Mouse (Mus musculus): ENCODE results near the gene Mrps25.
A peak's percentile ranks its signal among the peaks of the same experiment; 100 is the strongest.

Mrps25 gene

DNA sequence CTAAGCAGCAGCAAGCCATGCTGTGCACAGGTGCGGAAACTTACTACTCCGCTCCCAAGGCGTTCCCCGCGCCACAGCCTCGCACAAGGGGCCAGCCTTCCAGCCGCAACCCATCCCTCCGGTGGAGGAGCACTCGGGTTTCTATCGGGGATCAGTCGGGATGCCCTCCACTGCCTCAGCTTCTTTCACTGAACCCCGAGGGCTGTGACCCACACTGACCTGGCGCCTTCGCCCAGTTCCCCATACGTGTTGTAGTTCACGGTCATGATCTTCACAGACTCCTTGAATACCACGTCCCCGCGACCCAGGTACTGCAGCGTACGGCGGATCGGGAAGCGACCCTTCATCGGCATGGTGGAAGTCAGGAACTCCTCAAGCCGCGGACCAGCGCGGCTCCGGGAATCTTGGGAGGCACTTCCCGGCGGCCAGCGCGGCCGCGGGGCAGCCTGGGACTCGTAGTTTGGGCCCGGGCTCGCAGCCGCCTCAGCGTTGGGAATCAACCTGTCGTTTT, at the start of gene Mrps25:
Gene Mrps25, minus strand, starts transcription at position 413 of the 511 bp plus-strand sequence.
- DNase-seq (ENCODE audit: low read depth, low spot score), result peak; percentile 59

DNA sequence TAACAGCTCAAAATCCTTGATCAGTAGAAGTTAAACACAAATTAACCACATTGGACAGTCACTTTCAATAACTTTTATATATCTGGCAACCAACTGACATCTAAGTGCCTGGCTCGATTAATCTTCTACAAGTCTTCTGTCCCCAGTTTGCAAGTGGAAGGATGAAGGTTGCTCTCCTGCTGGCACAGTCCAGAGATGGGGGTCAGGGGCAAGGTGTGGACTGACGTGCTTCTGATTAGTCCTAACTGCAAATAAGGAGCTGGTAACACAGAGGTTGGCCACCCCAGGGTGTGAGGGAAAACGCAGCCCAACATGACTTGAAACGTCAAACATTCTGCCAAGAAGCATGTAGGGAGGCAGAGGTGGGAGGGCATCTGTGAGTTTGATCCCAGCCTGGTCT, 47.9 kb upstream of the Mrps25 start:
- DNase-seq (ENCODE audit: low read depth, low spot score), result no peak

- DNase-seq (ENCODE audit: low read depth, low spot score), result no peak
These were observed 47.5 kb upstream of the Mrps25 start for GRCm38 (mm10) chr6:92231356-92231755.

- DNase-seq (ENCODE audit: low read depth, low spot score), result no peak
These were observed 45.8 kb upstream of the Mrps25 start for GRCm38 (mm10) chr6:92229586-92229985.

DNA sequence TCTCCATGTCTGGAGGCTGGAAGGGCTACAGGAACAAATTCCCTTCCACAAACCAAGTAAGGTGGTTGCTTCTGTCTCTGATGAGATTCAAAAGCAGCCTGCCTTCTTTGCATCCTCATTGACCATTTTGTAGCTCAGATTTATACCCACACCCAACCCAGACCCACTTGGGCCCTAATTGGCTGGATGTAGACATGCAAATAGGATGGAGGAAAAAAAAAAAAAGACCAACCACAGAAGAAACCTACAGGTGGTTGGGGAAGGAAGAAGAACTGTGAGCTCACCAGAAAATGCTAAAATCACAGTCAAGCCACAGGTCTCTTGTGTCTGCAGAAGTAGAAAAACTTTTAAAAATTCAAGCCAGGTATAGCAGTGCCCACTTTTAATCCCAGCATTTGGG, 45.3 kb upstream of the Mrps25 start:
- DNase-seq (ENCODE audit: low read depth, low spot score), result no peak

- DNase-seq (ENCODE audit: low read depth, low spot score), result peak; percentile 55
These were observed 41.1 kb upstream of the Mrps25 start for GRCm38 (mm10) chr6:92224981-92225380.

DNA sequence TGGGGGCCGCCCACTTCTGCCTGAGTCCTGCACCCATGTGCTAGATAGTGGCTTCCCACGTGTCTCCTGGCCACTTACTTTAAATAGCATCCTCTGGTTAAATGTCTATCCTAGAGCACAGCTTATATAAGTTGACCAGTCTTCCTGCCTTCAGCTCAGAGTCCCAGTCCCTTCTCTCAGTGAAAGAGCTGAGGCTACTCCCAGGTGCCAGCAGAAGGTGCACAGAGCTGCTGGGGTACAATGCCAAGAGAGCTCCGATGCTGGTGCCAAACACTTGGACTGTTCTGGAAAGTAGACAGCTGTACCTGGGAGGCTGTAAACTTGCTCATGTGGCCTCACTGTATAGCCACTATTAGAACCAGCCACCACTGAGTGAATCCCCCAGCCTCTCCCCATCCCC, 38.2 kb upstream of the Mrps25 start:
- no peak for DNase-seq (ENCODE audit: low read depth, low spot score)

GRCm38 (mm10) chr6:92221604-92222003, 37.8 kb upstream of the Mrps25 start:
- no peak for DNase-seq (ENCODE audit: low read depth, low spot score)

- DNase-seq (ENCODE audit: low read depth, low spot score), result peak; percentile 34
These were observed 35.6 kb upstream of the Mrps25 start for GRCm38 (mm10) chr6:92219445-92219844.

DNA sequence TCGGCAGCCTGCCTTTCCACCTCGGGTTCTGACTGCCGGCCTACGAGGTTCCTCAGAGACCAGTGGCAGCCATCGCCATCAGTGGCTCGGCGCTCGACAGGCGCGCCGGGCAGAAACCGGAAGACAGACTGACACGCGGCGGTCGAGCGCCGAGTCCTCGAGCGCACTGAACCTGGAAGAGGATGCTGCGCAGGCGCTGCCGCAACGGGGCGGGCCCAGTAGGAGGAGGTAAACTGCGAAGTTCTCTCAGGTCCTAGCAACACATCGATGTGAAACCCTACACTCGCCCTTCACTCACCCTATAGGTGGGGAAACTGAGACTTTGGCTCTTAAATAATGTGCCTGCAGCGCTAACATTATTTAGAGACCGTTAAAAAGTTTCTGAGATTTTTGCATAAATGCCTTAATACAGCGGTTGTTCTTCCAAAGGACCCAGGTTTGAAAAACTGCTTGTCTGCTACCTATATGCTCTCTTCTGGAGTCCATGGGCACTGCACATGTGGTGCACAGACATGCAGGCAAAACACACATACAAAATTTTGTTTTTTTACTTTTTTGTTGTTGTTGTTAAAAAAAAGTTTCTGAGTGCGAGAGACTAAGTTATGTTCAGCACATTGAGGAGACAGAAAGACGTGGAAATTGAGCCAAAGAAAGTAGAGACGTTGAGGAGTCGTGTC, 31.1 kb upstream of the Mrps25 start, which contains the start of gene Rbsn:
Gene Rbsn, minus strand, starts transcription at position 153 of the 677 bp plus-strand sequence.
- DNase-seq (ENCODE audit: low read depth, low spot score), result peak; percentile 90

DNA sequence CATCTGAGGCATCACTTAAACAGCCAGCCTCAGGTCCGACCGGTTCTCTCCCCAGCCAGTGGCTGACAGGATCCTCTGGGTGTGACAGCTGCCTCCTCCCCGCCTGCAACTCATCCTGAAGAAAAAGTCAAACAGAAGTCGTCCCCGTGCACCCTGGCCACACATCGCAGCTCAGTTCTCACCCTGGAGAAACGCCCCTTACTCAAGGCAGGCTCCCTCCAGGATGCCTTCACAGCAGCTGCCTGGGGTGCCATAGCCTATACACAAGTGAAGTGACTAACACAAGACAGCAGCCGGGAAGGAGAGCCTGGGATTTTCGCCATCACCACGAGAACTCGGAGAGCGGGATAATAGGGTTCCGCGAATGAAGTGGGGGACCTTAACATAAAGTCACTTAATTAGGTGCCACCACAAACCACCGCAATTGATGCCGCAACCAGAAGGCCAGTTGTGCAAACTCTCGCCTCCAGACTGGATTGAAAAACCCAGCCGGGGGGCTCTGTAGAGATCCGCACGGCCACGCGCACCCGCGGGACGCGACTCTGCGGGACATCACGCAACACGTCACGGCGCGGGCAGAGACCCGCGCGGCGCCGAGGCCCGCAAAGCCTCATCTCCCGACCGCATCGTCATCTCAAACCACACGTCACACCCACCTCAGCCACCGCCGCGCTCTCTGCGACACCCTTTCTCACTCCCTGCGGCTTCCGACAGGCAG, 30.4 kb upstream of the Mrps25 start:
- DNase-seq (ENCODE audit: low read depth, low spot score), result no peak

DNA sequence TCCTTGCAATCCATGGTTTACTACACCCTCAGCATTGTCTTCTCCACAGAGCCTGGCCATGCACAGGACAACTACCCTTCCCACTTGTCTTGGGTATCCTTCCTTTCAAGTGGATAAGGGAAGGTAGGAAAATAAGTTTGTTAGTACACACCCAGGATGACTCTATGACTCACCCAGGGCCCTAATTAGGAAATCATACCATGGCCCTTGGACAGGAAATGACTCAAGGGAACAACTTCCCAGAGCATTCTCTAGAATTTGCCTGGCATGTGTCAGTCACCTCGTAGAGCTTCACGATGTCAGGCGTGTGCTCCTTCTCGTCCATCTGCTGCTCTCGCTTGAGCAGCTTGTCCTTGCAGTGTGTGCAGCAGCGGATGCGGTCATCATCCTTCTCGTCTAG, 15.6 kb upstream of the Mrps25 start:
- no peak for DNase-seq (ENCODE audit: low read depth, low spot score)

GRCm38 (mm10) chr6:92184178-92184577, 345 bp upstream of the Mrps25 start:
- no peak for DNase-seq (ENCODE audit: low read depth, low spot score)

GRCm38 (mm10) chr6:92176450-92176849, 7.4 kb downstream of the Mrps25 start:
- DNase-seq (ENCODE audit: low read depth, low spot score), result no peak

DNA sequence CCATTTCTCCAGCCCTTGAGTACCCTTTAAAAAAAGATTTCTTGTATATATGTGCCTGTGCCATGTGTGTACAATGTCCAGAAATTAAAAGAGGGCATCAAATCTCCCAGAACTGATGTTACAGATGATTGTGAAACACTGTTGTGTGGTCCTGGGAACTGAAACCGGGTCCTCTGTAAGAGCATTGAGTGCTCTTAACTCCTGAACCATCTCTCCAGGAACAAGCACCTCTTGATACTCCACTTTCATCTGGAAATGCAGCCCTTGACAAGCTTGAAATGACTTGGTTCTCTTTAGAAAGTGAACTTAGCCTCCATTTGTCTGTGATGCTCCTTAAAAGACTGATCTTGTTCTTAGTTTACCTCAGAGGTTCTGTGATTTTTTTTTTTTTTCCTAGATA, 21.1 kb downstream of the Mrps25 start:
- no peak for DNase-seq (ENCODE audit: low read depth, low spot score)

DNA sequence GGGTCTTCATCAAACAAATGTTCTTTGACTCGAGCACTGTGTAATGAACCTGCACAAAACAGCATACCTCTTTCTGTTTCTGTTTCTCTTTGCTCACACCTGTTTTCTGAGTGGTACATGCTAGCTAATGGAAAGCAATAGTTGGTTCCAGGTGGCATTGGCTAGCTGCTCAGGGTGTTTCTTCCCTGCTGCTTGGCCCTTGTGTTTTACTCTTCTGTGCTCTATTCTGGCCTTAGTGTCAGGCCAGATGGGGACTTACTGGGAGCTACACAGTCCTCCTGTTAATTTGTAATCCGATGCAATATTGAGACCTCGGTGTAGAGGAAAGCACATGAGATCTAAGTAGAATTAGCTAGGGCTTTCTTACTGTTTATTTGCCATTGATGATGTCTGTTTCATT, 25.0 kb downstream of the Mrps25 start:
- no peak for DNase-seq (ENCODE audit: low read depth, low spot score)

DNA sequence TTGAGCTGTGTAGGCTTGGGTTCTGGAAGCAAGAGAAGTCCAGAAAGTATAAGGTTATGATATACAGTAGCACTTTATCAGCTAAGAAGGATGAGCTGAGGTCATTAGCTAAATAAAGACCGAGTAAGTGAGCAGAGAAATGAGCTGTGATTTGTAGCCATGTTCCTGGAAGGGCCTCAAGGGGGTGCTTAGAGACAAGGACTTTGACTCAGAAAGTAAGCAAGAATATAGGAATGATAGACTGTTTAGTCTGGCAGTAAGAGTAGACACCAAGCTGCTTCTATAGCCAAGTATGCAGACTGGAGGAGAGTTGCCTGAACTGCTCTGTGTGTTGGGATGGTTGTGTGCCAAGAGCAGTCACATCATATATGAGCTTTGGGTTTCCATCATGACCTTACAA, 30.1 kb downstream of the Mrps25 start:
- no peak for DNase-seq (ENCODE audit: low read depth, low spot score)

DNA sequence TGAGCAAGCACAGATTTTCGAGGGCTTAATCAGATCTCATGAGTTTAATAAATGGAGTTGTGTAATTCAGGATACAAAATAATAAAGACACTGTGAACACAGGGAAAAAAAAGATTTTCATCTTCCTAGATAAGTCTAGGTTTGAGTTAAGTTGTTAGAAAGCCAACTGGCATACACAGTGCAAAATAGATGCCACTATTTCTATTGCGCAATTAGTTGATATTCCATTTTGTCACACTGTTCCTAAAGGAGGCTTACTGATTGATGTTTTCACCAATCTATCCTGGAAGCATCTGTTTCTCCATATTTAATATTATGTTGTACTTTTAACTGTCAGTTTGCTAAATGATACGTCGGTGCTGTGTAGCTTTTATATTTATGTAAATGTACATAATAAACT, 38.0 kb downstream of the Mrps25 start:
- no peak for DNase-seq (ENCODE audit: low read depth, low spot score)

GRCm38 (mm10) chr6:92136356-92136755, 47.5 kb downstream of the Mrps25 start:
- peak; percentile 54 for DNase-seq (ENCODE audit: low read depth, low spot score)

- DNase-seq (ENCODE audit: low read depth, low spot score), result peak; percentile 80
These were observed 50.2 kb downstream of the Mrps25 start for GRCm38 (mm10) chr6:92133617-92134016.

GRCm38 (mm10) chr6:92132021-92132911, 51.6 kb downstream of the Mrps25 start:
- DNase-seq (ENCODE audit: low read depth, low spot score), result no peak

DNA sequence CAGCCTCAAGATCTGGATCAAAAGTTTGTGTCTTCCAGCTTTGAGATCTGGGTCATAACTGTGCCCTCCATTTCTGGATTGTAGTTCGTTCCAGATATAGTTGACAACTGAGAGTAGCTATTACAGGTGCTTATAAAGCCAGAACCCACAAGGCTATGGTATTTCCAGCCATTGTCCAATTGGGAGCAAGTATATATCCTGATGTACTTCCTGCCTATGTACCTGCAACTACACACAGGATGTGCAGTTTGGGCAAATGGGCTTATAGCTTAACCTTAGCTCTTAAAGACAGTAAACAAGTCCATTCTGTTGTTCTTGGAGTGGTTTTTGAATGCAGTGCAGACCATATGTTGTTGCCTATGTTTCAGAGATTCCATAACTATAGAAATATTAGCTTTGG, 52.4 kb downstream of the Mrps25 start:
- DNase-seq (ENCODE audit: low read depth, low spot score), result no peak
